Mouse (Mus musculus): ENCODE data around the gene Cyth1. TPM values are rescaled to one million over a fixed set of nuclear protein-coding genes. Genes with fewer than 3 reads are reported as not detected.
A peak's percentile ranks its signal among the peaks of the same experiment; 100 is the strongest.

Cyth1 gene
- total and polyA plus RNA-seq, 3 experiments, result 49.7 to 108 (median 79.7) TPM

GRCm38 (mm10) chr11:118193390-118194147 is 54.8 kb downstream of the Cyth1 start:
- Histone ChIP-seq H3K36me3 (replicated peaks in 1 of 2; ENCODE audit: control insufficient read depth in 1 of 2, insufficient read depth in 1 of 2, low read length in 1 of 2) (peaks cover 60 to 93% of the 10 kb centered on the region in 2 experiments), H3K27me3 (replicated peaks) (no peaks in the 10 kb centered on the region), H3K27ac (ENCODE audit: insufficient read depth, low read depth) (peak overlapping the region; percentile 54), H3K9ac (ENCODE audit: insufficient read depth, low read depth) (no peak overlapping the region), H3K4me1 (ENCODE audit: control insufficient read depth in 1 of 2, insufficient read depth in 2 of 2) (peaks cover 39 to 67% of the 10 kb centered on the region in 2 experiments), H3K4me2 (ENCODE audit: insufficient read depth, low read depth, poor library complexity, severe bottlenecking) (no peak overlapping the region), H3K4me3 (replicated peaks in 1 of 3; ENCODE audit: low read depth in 2 of 3, low read length in 2 of 3, poor library complexity in 1 of 3) (no peak overlapping the region), H3K9me3 (replicated peaks; ENCODE audit: low read length) (no peaks in the 10 kb centered on the region), H3K79me2 (replicated peaks; ENCODE audit: control insufficient read depth, extremely low read depth, insufficient read depth, poor library complexity, severe bottlenecking) (peaks cover 64% of the 10 kb centered on the region)
- dilution Hi-C loops (cut with MboI; ENCODE audit: extremely low pct_ligation_motif_present, extremely low pct_unique_long_range_greater_than_20kb, low sequenced_read_pairs) (no loop called here), in situ Hi-C loops (cut with MboI; ENCODE audit: low pct_ligation_motif_present, low pct_unique_long_range_greater_than_20kb, low sequenced_read_pairs) (no loop called here)
- DNase-seq (ENCODE audit: extremely low read depth), result no peak
- no peak for TF ChIP-seq CHD1 (IDR thresholded peaks at IDR 0.05; ENCODE audit: low read depth, low read length)
- TF ChIP-seq ETS1 (conservative IDR thresholded peaks at IDR 0.05; ENCODE audit: low read depth, low read length), result no peak
- TF ChIP-seq SMC3 (IDR thresholded peaks at IDR 0.05; ENCODE audit: low read depth, low read length), result no peak
- TF ChIP-seq ZMIZ1 (IDR thresholded peaks at IDR 0.05; ENCODE audit: low read depth, low read length), result 0 out of 2 replicates have a peak, but pooled peaks have one; percentile 15
- TF ChIP-seq UBTF (IDR thresholded peaks at IDR 0.05; ENCODE audit: low read depth, low read length), result no peak
- no peak for TF ChIP-seq MEF2A (IDR thresholded peaks at IDR 0.05; ENCODE audit: borderline replicate concordance, low read depth, low read length)
- no peak for TF ChIP-seq POLR2A (IDR thresholded peaks at IDR 0.05; ENCODE audit: low read depth, low read length)
- TF ChIP-seq CTCF (conservative IDR thresholded peaks at IDR 0.05 in 1 of 2, IDR thresholded peaks at IDR 0.05 in 1 of 2; ENCODE audit: low read depth in 2 of 2, low read length in 2 of 2), result no peak
- 0 out of 2 replicates have a peak, but pooled peaks have one; percentile 1 for TF ChIP-seq TCF12 (IDR thresholded peaks at IDR 0.05; ENCODE audit: low read depth, low read length)
- no peak for TF ChIP-seq ELF1 (IDR thresholded peaks at IDR 0.05; ENCODE audit: low read depth, low read length)
- peak; percentile 10; the same call in 1 of the 2 replicates for TF ChIP-seq MXI1 (IDR thresholded peaks at IDR 0.05; ENCODE audit: low read depth, low read length)

DNA sequence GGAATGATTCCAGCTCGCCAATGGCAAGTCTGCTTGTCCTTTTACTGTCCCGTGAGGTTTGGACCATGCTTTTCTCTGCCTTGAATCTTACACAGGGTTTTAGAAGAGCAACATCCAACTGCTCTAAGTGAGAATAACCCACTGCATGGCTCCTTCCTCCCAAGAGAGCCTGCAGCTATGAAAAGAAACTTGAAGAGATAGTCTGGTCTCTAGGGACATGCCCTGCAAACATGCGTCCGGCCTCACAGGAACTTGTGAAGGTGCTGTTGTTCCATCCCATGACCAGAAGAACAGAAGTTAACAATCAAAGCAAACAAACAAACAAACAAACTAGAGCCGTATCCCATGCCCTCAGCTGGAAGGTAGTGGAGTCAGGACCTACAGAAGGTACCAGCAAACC is 55.4 kb downstream of the Cyth1 start:
- Histone ChIP-seq H3K4me2 (ENCODE audit: insufficient read depth, low read depth, poor library complexity, severe bottlenecking) (0 out of 2 replicates have a peak overlapping the region, but pooled peaks have one; percentile 3), H3K79me2 (replicated peaks; ENCODE audit: control insufficient read depth, extremely low read depth, insufficient read depth, poor library complexity, severe bottlenecking) (peaks cover 58% of the 10 kb centered on the region), H3K9ac (ENCODE audit: insufficient read depth, low read depth) (no peak overlapping the region), H3K9me3 (replicated peaks; ENCODE audit: low read length) (no peaks in the 10 kb centered on the region), H3K4me3 (replicated peaks in 1 of 3; ENCODE audit: low read depth in 2 of 3, low read length in 2 of 3, poor library complexity in 1 of 3) (no peak overlapping the region), H3K27ac (ENCODE audit: insufficient read depth, low read depth) (peak overlapping the region; percentile 54), H3K27me3 (replicated peaks) (no peaks in the 10 kb centered on the region), H3K36me3 (replicated peaks in 1 of 2; ENCODE audit: control insufficient read depth in 1 of 2, insufficient read depth in 1 of 2, low read length in 1 of 2) (peaks cover 66 to 93% of the 10 kb centered on the region in 2 experiments), H3K4me1 (ENCODE audit: control insufficient read depth in 1 of 2, insufficient read depth in 2 of 2) (peaks cover 36 to 61% of the 10 kb centered on the region in 2 experiments)
- DNase-seq (ENCODE audit: extremely low read depth), result peak; percentile 73
- in situ Hi-C loops (cut with MboI; ENCODE audit: low pct_ligation_motif_present, low pct_unique_long_range_greater_than_20kb, low sequenced_read_pairs) (no loop called here), dilution Hi-C loops (cut with MboI; ENCODE audit: extremely low pct_ligation_motif_present, extremely low pct_unique_long_range_greater_than_20kb, low sequenced_read_pairs) (no loop called here)
- peak; percentile 69 for TF ChIP-seq MEF2A (IDR thresholded peaks at IDR 0.05; ENCODE audit: borderline replicate concordance, low read depth, low read length)
- peak; percentile 51; the same call in 1 of the 2 replicates for TF ChIP-seq MYC (IDR thresholded peaks at IDR 0.05; ENCODE audit: low read depth, low read length)
- TF ChIP-seq GABPA (IDR thresholded peaks at IDR 0.05; ENCODE audit: insufficient replicate concordance, low read depth, low read length), result no peak
- TF ChIP-seq NELFE (IDR thresholded peaks at IDR 0.05; ENCODE audit: low read depth, low read length), result no peak
- no peak for TF ChIP-seq ELF1 (IDR thresholded peaks at IDR 0.05; ENCODE audit: low read depth, low read length)
- TF ChIP-seq KAT2A (IDR thresholded peaks at IDR 0.05; ENCODE audit: insufficient replicate concordance, low read length), result 0 out of 2 replicates have a peak, but pooled peaks have one; percentile 40
- no peak for TF ChIP-seq UBTF (IDR thresholded peaks at IDR 0.05; ENCODE audit: low read depth, low read length)
- TF ChIP-seq ZKSCAN1 (IDR thresholded peaks at IDR 0.05; ENCODE audit: borderline replicate concordance, low read depth, low read length), result no peak
- TF ChIP-seq IRF4 (IDR thresholded peaks at IDR 0.05; ENCODE audit: low read depth, low read length), result peak; percentile 17; the same call in 1 of the 2 replicates
- TF ChIP-seq NRF1 (IDR thresholded peaks at IDR 0.05; ENCODE audit: low read depth, low read length), result no peak
- no peak for TF ChIP-seq USF1 (IDR thresholded peaks at IDR 0.05; ENCODE audit: low read depth, low read length)
- no peak for TF ChIP-seq MAFK (IDR thresholded peaks at IDR 0.05; ENCODE audit: insufficient replicate concordance, low read length)
- no peak for TF ChIP-seq POLR2A (IDR thresholded peaks at IDR 0.05; ENCODE audit: low read depth, low read length)
- no peak for TF ChIP-seq ZNF384 (IDR thresholded peaks at IDR 0.05; ENCODE audit: low read depth, low read length)
- no peak for TF ChIP-seq POLR2AphosphoS2 (IDR thresholded peaks at IDR 0.05; ENCODE audit: low read depth, low read length)
- peak; percentile 14; the same call in 1 of the 2 replicates for TF ChIP-seq MXI1 (IDR thresholded peaks at IDR 0.05; ENCODE audit: low read depth, low read length)
- no peak for TF ChIP-seq TBP (conservative IDR thresholded peaks at IDR 0.05; ENCODE audit: low read depth, low read length)
- TF ChIP-seq TCF12 (IDR thresholded peaks at IDR 0.05; ENCODE audit: low read depth, low read length), result 0 out of 2 replicates have a peak, but pooled peaks have one; percentile 28
- no peak for TF ChIP-seq CHD2 (IDR thresholded peaks at IDR 0.05; ENCODE audit: low read length)
- no peak for TF ChIP-seq CHD1 (IDR thresholded peaks at IDR 0.05; ENCODE audit: low read depth, low read length)
- TF ChIP-seq HCFC1 (IDR thresholded peaks at IDR 0.05; ENCODE audit: low read depth, low read length), result no peak
- peak; percentile 61 for TF ChIP-seq BHLHE40 (IDR thresholded peaks at IDR 0.05; ENCODE audit: low read depth, low read length)
- TF ChIP-seq ETS1 (conservative IDR thresholded peaks at IDR 0.05; ENCODE audit: low read depth, low read length), result peak; percentile 47; the same call in 1 of the 2 replicates
- TF ChIP-seq MAX (IDR thresholded peaks at IDR 0.05; ENCODE audit: low read length), result 0 out of 2 replicates have a peak, but pooled peaks have one; percentile 29
- TF ChIP-seq USF2 (conservative IDR thresholded peaks at IDR 0.05; ENCODE audit: low read depth, low read length), result no peak
- no peak for TF ChIP-seq PAX5 (IDR thresholded peaks at IDR 0.05; ENCODE audit: low read length)
